Mouse (Mus musculus): ENCODE measurements at regions not wholly inside any gene's neighbourhood (a gene's known extent, or its start where the extent isn't known, plus 50 kb on each side); places are given as distances from the start of the nearest gene placed in this dataset.

GRCm38 (mm10) chr11:112859309-112859708 lies 77.3 kb downstream of the Sox9 start:
- Histone ChIP-seq H3K4me1 (ENCODE audit: control insufficient read depth in 1 of 2, insufficient read depth in 2 of 2) (no peaks in the 10 kb centered on the region), H3K9ac (ENCODE audit: insufficient read depth, low read depth) (no peak overlapping the region), H3K27ac (ENCODE audit: insufficient read depth, low read depth) (no peak overlapping the region), H3K4me2 (ENCODE audit: insufficient read depth, low read depth, poor library complexity, severe bottlenecking) (no peak overlapping the region), H3K27me3 (replicated peaks) (no peaks in the 10 kb centered on the region), H3K79me2 (replicated peaks; ENCODE audit: control insufficient read depth, extremely low read depth, insufficient read depth, poor library complexity, severe bottlenecking) (no peaks in the 10 kb centered on the region), H3K36me3 (replicated peaks in 1 of 2; ENCODE audit: control insufficient read depth in 1 of 2, insufficient read depth in 1 of 2, low read length in 1 of 2) (no peaks in the 10 kb centered on the region), H3K9me3 (replicated peaks; ENCODE audit: low read length) (peaks cover 5% of the 10 kb centered on the region), H3K4me3 (replicated peaks in 1 of 3; ENCODE audit: low read depth in 2 of 3, low read length in 2 of 3, poor library complexity in 1 of 3) (no peak overlapping the region)
- DNase-seq (ENCODE audit: extremely low read depth), result no peak
- dilution Hi-C loops (cut with MboI; ENCODE audit: extremely low pct_ligation_motif_present, extremely low pct_unique_long_range_greater_than_20kb, low sequenced_read_pairs) (no loop called here), in situ Hi-C loops (cut with MboI; ENCODE audit: low pct_ligation_motif_present, low pct_unique_long_range_greater_than_20kb, low sequenced_read_pairs) (no loop called here)
- TF ChIP-seq ZNF384 (IDR thresholded peaks at IDR 0.05; ENCODE audit: low read depth, low read length) (no peak), JUND (conservative IDR thresholded peaks at IDR 0.05; ENCODE audit: low read depth, low read length) (no peak), TCF12 (IDR thresholded peaks at IDR 0.05; ENCODE audit: low read depth, low read length) (no peak), MAX (IDR thresholded peaks at IDR 0.05; ENCODE audit: low read length) (no peak), CTCF (conservative IDR thresholded peaks at IDR 0.05 in 1 of 2, IDR thresholded peaks at IDR 0.05 in 1 of 2; ENCODE audit: low read depth in 2 of 2, low read length in 2 of 2) (no peak), BHLHE40 (IDR thresholded peaks at IDR 0.05; ENCODE audit: low read depth, low read length) (no peak), ELF1 (IDR thresholded peaks at IDR 0.05; ENCODE audit: low read depth, low read length) (no peak), RAD21 (IDR thresholded peaks at IDR 0.05; ENCODE audit: low read depth, low read length) (no peak), NELFE (IDR thresholded peaks at IDR 0.05; ENCODE audit: low read depth, low read length) (no peak), ZKSCAN1 (IDR thresholded peaks at IDR 0.05; ENCODE audit: borderline replicate concordance, low read depth, low read length) (no peak), CHD2 (IDR thresholded peaks at IDR 0.05; ENCODE audit: low read length) (no peak), MAZ (IDR thresholded peaks at IDR 0.05; ENCODE audit: low read depth, low read length) (no peak), ZMIZ1 (IDR thresholded peaks at IDR 0.05; ENCODE audit: low read depth, low read length) (no peak), PAX5 (IDR thresholded peaks at IDR 0.05; ENCODE audit: low read length) (no peak)

DNA sequence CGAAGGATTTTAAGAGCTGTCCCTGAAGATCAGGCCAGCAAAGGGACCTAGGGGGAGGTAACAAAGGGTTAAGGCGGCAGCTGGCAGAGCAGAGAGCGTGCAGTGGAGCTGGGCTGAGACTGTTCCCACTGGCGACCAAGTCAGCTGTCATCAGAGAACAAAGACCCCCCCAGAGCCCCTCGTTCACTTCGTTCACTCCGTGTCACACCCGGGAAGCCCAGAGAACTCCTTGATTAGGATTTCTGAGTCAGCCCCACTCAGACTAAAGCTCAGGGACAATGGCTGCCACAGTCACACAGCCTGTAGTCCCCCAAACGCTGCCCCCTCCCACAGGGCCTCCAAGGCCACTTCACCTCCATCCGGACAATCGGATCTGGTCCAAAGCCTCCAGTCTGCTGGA lies 78.8 kb downstream of the Sox9 start:
- Histone ChIP-seq H3K9ac (ENCODE audit: insufficient read depth, low read depth) (no peak overlapping the region), H3K79me2 (replicated peaks; ENCODE audit: control insufficient read depth, extremely low read depth, insufficient read depth, poor library complexity, severe bottlenecking) (no peaks in the 10 kb centered on the region), H3K4me1 (ENCODE audit: control insufficient read depth in 1 of 2, insufficient read depth in 2 of 2) (no peaks in the 10 kb centered on the region), H3K27me3 (replicated peaks) (no peaks in the 10 kb centered on the region), H3K36me3 (replicated peaks in 1 of 2; ENCODE audit: control insufficient read depth in 1 of 2, insufficient read depth in 1 of 2, low read length in 1 of 2) (no peaks in the 10 kb centered on the region), H3K27ac (ENCODE audit: insufficient read depth, low read depth) (no peak overlapping the region), H3K4me2 (ENCODE audit: insufficient read depth, low read depth, poor library complexity, severe bottlenecking) (no peak overlapping the region), H3K9me3 (replicated peaks; ENCODE audit: low read length) (peaks cover 5% of the 10 kb centered on the region), H3K4me3 (replicated peaks in 1 of 3; ENCODE audit: low read depth in 2 of 3, low read length in 2 of 3, poor library complexity in 1 of 3) (no peak overlapping the region)
- in situ Hi-C loops (cut with MboI; ENCODE audit: low pct_ligation_motif_present, low pct_unique_long_range_greater_than_20kb, low sequenced_read_pairs) (no loop called here), dilution Hi-C loops (cut with MboI; ENCODE audit: extremely low pct_ligation_motif_present, extremely low pct_unique_long_range_greater_than_20kb, low sequenced_read_pairs) (no loop called here)
- TF ChIP-seq MAFK (IDR thresholded peaks at IDR 0.05; ENCODE audit: insufficient replicate concordance, low read length) (no peak), GABPA (IDR thresholded peaks at IDR 0.05; ENCODE audit: insufficient replicate concordance, low read depth, low read length) (no peak), E2F4 (IDR thresholded peaks at IDR 0.05; ENCODE audit: insufficient replicate concordance, low read depth, low read length) (no peak), ETS1 (conservative IDR thresholded peaks at IDR 0.05; ENCODE audit: low read depth, low read length) (no peak), JUND (conservative IDR thresholded peaks at IDR 0.05; ENCODE audit: low read depth, low read length) (no peak), EP300 (IDR thresholded peaks at IDR 0.05; ENCODE audit: low read length) (no peak), ZC3H11A (IDR thresholded peaks at IDR 0.05; ENCODE audit: low read depth, low read length) (no peak), POLR2A (IDR thresholded peaks at IDR 0.05; ENCODE audit: low read depth, low read length) (no peak)
- no peak for DNase-seq (ENCODE audit: extremely low read depth)
